Mouse (Mus musculus): Measurements from ENCODE around the gene Wdr91.

DNA sequence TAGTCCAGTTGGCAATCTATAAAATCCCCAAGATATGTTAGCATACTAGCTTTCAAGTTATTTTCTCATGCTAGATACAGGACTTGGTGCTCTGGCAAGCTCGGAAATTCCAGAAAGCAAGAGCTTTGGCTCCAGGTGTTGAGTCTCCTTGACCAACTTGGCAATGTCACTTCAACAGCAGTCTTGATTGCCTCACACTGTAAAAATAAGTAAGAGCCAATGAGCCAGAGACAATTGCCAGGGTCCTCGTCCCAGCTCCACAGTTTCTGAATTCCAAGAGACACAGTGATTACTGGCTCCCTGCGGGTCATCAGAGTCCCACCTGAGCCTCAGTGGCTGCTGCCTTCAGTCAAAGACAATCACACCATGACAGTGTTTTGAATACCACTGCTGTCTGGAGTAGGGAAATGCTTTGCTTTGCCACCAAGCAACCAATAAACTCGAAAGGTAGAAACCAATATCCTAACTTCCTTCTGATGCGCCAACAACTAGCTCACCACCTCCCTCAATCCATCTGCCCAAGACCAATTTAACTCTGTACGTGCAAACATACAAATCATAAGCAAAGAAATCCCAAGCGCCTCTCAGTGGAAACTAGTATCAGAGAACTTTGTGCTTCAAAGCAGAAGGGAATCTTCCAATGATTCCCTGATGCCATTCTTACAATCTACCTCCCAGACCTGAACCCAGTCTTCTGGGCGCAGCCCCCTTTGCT lies 888 bp downstream of the Wdr91 start:
- TF ChIP-seq HCFC1 (IDR thresholded peaks at IDR 0.05; ENCODE audit: borderline replicate concordance, insufficient read depth, low read length) (no peak), CHD2 (IDR thresholded peaks at IDR 0.05; ENCODE audit: low read depth, low read length) (no peak), MAFK (IDR thresholded peaks at IDR 0.05; ENCODE audit: insufficient read depth, low read depth, low read length) (no peak), ZNF384 (IDR thresholded peaks at IDR 0.05; ENCODE audit: low read depth, low read length) (no peak)
